Mouse (Mus musculus) CH12.LX (cell line): ENCODE results near the gene Myrfl. TPM values are rescaled to one million over a fixed set of nuclear protein-coding genes. Genes with fewer than 3 reads are reported as not detected.

Source experiments
- DNase-seq: peaks from one replicate; pipeline ENCODE4 v3.0.0-alpha.2; 2013; ENCODE audit errors: extremely low read depth
- H3K27ac ChIP-seq: 2 replicates; pipeline ENCODE4 v1.5.1; 2012; ENCODE audit warnings: low read depth, mild to moderate bottlenecking, control low read depth, moderate library complexity; ENCODE audit not compliant: insufficient read depth
- H3K27me3 ChIP-seq: replicated peaks from 2 replicates; pipeline ENCODE3; 2012; ENCODE audit warnings: inconsistent platforms
- H3K36me3 ChIP-seq, 2 experiments: replicated peaks in 1 of 2; 2 replicates each; pipeline versions ENCODE3 to v1.6.1; 2012; ENCODE audit warnings: inconsistent platforms in 1 of 2, low read length in 1 of 2, mild to moderate bottlenecking in 1 of 2, mixed read lengths in 1 of 2, moderate library complexity in 1 of 2; ENCODE audit not compliant: control insufficient read depth in 1 of 2, insufficient read depth in 1 of 2
- H3K4me1 ChIP-seq, 2 experiments: 2 replicates each; pipeline ENCODE4 v1.6.1; 2012; ENCODE audit warnings: inconsistent platforms in 1 of 2, moderate library complexity in 1 of 2; ENCODE audit not compliant: insufficient read depth in 2 of 2, control insufficient read depth in 1 of 2
- H3K4me2 ChIP-seq: 2 replicates; pipeline ENCODE4 v1.6.1; 2012; ENCODE audit warnings: low read depth, mild to moderate bottlenecking, control low read depth; ENCODE audit not compliant: poor library complexity, insufficient read depth, severe bottlenecking
- H3K4me3 ChIP-seq, 3 experiments: fragments of 150-350 bp in 1 of 3; sonication (generic) in 1 of 3; replicated peaks in 1 of 3; 2 replicates each; pipeline versions ENCODE3 to v1.5.1; 2011 to 2012; ENCODE audit warnings: low read depth in 2 of 3, low read length in 2 of 3, mild to moderate bottlenecking in 2 of 3, moderate library complexity in 2 of 3, control low read depth in 1 of 3, improper control_type of control experiment in 1 of 3, inconsistent platforms in 1 of 3, mixed read lengths in 1 of 3; ENCODE audit not compliant: poor library complexity in 1 of 3
- H3K79me2 ChIP-seq: replicated peaks from 2 replicates; pipeline ENCODE4 v1.6.1; 2012; ENCODE audit warnings: mild to moderate bottlenecking, moderate library complexity; ENCODE audit not compliant: control insufficient read depth, poor library complexity, insufficient read depth, severe bottlenecking; ENCODE audit errors: extremely low read depth
- H3K9ac ChIP-seq: 2 replicates; pipeline ENCODE4 v1.6.1; 2012; ENCODE audit warnings: low read depth, mild to moderate bottlenecking, control low read depth, moderate library complexity; ENCODE audit not compliant: insufficient read depth
- H3K9me3 ChIP-seq: replicated peaks from 2 replicates; pipeline ENCODE3; 2012; ENCODE audit warnings: low read length, inconsistent platforms, mixed read lengths
- BHLHE40 ChIP-seq: IDR thresholded peaks from 2 replicates; pipeline ENCODE4 v1.6.1; 2011; ENCODE audit warnings: mild to moderate bottlenecking, low read depth, low read length, improper control_type of control experiment
- CHD2 ChIP-seq: IDR thresholded peaks from 2 replicates; pipeline ENCODE4 v1.6.1; 2011; ENCODE audit warnings: low read length, improper control_type of control experiment
- CTCF ChIP-seq, 2 experiments: IDR thresholded peaks in 1 of 2; conservative IDR thresholded peaks in 1 of 2; 2 replicates each; pipeline ENCODE4 v1.5.1; 2011 to 2012; ENCODE audit warnings: low read depth in 2 of 2, low read length in 2 of 2, improper control_type of control experiment in 1 of 2, inconsistent platforms in 1 of 2, mild to moderate bottlenecking in 1 of 2, moderate library complexity in 1 of 2
- ETS1 ChIP-seq: conservative IDR thresholded peaks from 2 replicates; pipeline ENCODE4 v1.6.1; 2012; ENCODE audit warnings: low read depth, mild to moderate bottlenecking, inconsistent platforms, low read length, improper control_type of control experiment, moderate library complexity
- IRF4 ChIP-seq: IDR thresholded peaks from 2 replicates; pipeline ENCODE4 v1.6.1; 2014; ENCODE audit warnings: low read depth, mild to moderate bottlenecking, inconsistent platforms, low read length, improper control_type of control experiment
- KAT2A ChIP-seq: IDR thresholded peaks from 2 replicates; pipeline ENCODE4 v1.6.1; 2012; ENCODE audit warnings: low read length, improper control_type of control experiment, inconsistent platforms; ENCODE audit not compliant: insufficient replicate concordance
- MAFK ChIP-seq: IDR thresholded peaks from 2 replicates; pipeline ENCODE4 v1.6.1; 2011; ENCODE audit warnings: low read length, improper control_type of control experiment; ENCODE audit not compliant: insufficient replicate concordance
- MAX ChIP-seq: IDR thresholded peaks from 2 replicates; pipeline ENCODE4 v1.6.1; 2011; ENCODE audit warnings: low read length, improper control_type of control experiment
- MAZ ChIP-seq: IDR thresholded peaks from 2 replicates; pipeline ENCODE4 v1.6.1; 2012; ENCODE audit warnings: low read depth, mild to moderate bottlenecking, inconsistent platforms, low read length, improper control_type of control experiment, moderate library complexity
- MXI1 ChIP-seq: IDR thresholded peaks from 2 replicates; pipeline ENCODE4 v1.6.1; 2011; ENCODE audit warnings: mild to moderate bottlenecking, low read depth, low read length, improper control_type of control experiment
- MYC ChIP-seq: IDR thresholded peaks from 2 replicates; pipeline ENCODE4 v1.6.1; 2011; ENCODE audit warnings: low read depth, mild to moderate bottlenecking, improper control_type of control experiment, low read length
- NELFE ChIP-seq: IDR thresholded peaks from 2 replicates; pipeline ENCODE4 v1.6.1; 2011; ENCODE audit warnings: low read depth, low read length, improper control_type of control experiment
- RAD21 ChIP-seq: IDR thresholded peaks from 2 replicates; pipeline ENCODE4 v1.6.1; 2011; ENCODE audit warnings: low read depth, mild to moderate bottlenecking, low read length, improper control_type of control experiment, moderate library complexity
- SIN3A ChIP-seq: IDR thresholded peaks from 2 replicates; pipeline ENCODE4 v1.6.1; 2012; ENCODE audit warnings: low read length, improper control_type of control experiment, inconsistent platforms
- SMC3 ChIP-seq: IDR thresholded peaks from 2 replicates; pipeline ENCODE4 v1.6.1; 2011; ENCODE audit warnings: low read depth, low read length, improper control_type of control experiment
- UBTF ChIP-seq: IDR thresholded peaks from 2 replicates; pipeline ENCODE4 v1.6.1; 2012; ENCODE audit warnings: low read depth, mild to moderate bottlenecking, inconsistent platforms, low read length, improper control_type of control experiment, moderate library complexity
- USF2 ChIP-seq: conservative IDR thresholded peaks from 2 replicates; pipeline ENCODE4 v1.6.1; 2011; ENCODE audit warnings: low read depth, low read length, improper control_type of control experiment
- dilution Hi-C: fragments of 300-500 bp; cut with MboI; formaldehyde crosslinking; loops from 2 replicates; pipeline ENCODE4 v1.14.3; 2020; ENCODE audit warnings: low sequenced_read_pairs; ENCODE audit not compliant: extremely low pct_unique_long_range_greater_than_20kb, extremely low pct_ligation_motif_present
- in situ Hi-C: fragments of 300-500 bp; cut with MboI; formaldehyde crosslinking; loops from 3 replicates; pipeline ENCODE4 v1.14.3; 2019; ENCODE audit warnings: low sequenced_read_pairs, low pct_ligation_motif_present, low pct_unique_long_range_greater_than_20kb, mixed read lengths
- polyA plus RNA-seq: library from polyadenylated mRNA; unstranded; fragments of >175 nt; gene quantifications from 2 replicates; pipeline ENCODE4 v1.2.1, GENCODE M21; 2012; ENCODE audit warnings: low read depth; ENCODE audit not compliant: insufficient read length
- total RNA-seq, 2 experiments: library from RNA; depleted of rRNA; stranded (reverse); fragments of 300-350 nt in 1 of 2; fragments of >200 nt in 1 of 2; gene quantifications; 2 replicates each; pipeline ENCODE4 v1.2.3; 2012 to 2014

Myrfl gene
- total RNA-seq (2012; rRNA removed) (not detected in 2 replicates), total RNA-seq (2014; rRNA removed) (not detected in 2 replicates), polyA plus RNA-seq (not detected in 2 replicates)

GRCm38 (mm10) chr10:116896336-116897177 lies at the start of gene Myrfl:
Gene Myrfl (minus strand): TSS chr10:116896919.
- no peak within 1 kb of the TSS for H3K4me2 ChIP-seq
- no peaks in the 10 kb centered on the region for H3K9me3 ChIP-seq
- no peak within 1 kb of the TSS for H3K27ac ChIP-seq
- H3K4me1 ChIP-seq = no peaks in the 10 kb centered on the region; a peak in 1 of 4 replicates
- no peak within 1 kb of the TSS for H3K4me3 ChIP-seq
- H3K27me3 ChIP-seq = no peaks in the 10 kb centered on the region
- H3K36me3 ChIP-seq = no peaks in the 10 kb centered on the region
- no peak for DNase-seq
- TF ChIP-seq MXI1 = no peak
- no peak for TF ChIP-seq IRF4
- TF ChIP-seq MYC = no peak
- TF ChIP-seq, all 38 proteins: peak for 0
- in situ Hi-C loops = no loop called here
- Histone ChIP-seq H3K9ac (no peak within 1 kb of the TSS), H3K79me2 (no peaks in the 10 kb centered on the region)
- dilution Hi-C loops = no loop called here

GRCm38 (mm10) chr10:116944940-116945339 lies 48.2 kb upstream of the Myrfl start:
- DNase-seq = no peak
- in situ Hi-C loops (loop anchor here (25.0 kb wide), 1 partner anchor 267 kb away; the partner anchor contains the start of gene Yeats4), dilution Hi-C loops (no loop called here)
- Histone ChIP-seq H3K4me2 (no peak overlapping the region), H3K27ac (no peak overlapping the region), H3K4me3 (no peak overlapping the region), H3K4me1 (peaks cover 0 to 8% of the 10 kb centered on the region in 2 experiments; a peak in 2 of 4 replicates), H3K9ac (no peak overlapping the region), H3K9me3 (peaks cover 10% of the 10 kb centered on the region), H3K36me3 (peaks cover 0 to 12% of the 10 kb centered on the region in 2 experiments), H3K79me2 (no peaks in the 10 kb centered on the region; the same call in 1 of the 2 replicates), H3K27me3 (peaks cover 7% of the 10 kb centered on the region)
- TF ChIP-seq MAZ = no peak
- no peak for TF ChIP-seq MYC
- TF ChIP-seq USF2 = no peak
- TF ChIP-seq ETS1 = no peak

- no peak overlapping the region for H3K4me2 ChIP-seq
- H3K4me1 ChIP-seq = peaks cover 0 to 3% of the 10 kb centered on the region in 2 experiments; a peak in 2 of 4 replicates
- dilution Hi-C loops (no loop called here), in situ Hi-C loops (loop anchor here (25.0 kb wide), 1 partner anchor 268 kb away; the partner anchor contains the start of gene Yeats4)
- no peak overlapping the region for H3K27ac ChIP-seq
- H3K27me3 ChIP-seq = peaks cover 2% of the 10 kb centered on the region
- H3K79me2 ChIP-seq = no peaks in the 10 kb centered on the region; the same call in 1 of the 2 replicates
- TF ChIP-seq MAX = no peak
- 0 out of 2 replicates have a peak, but pooled peaks have one; percentile 21 for TF ChIP-seq MYC
- TF ChIP-seq UBTF = no peak
- peak in 1 of 2 experiments; percentile 49; a peak in 2 of 4 replicates for TF ChIP-seq CTCF (conservative IDR thresholded peaks at IDR 0.05 in 1 of 2, IDR thresholded peaks at IDR 0.05 in 1 of 2; ENCODE audit: low read depth in 2 of 2, low read length in 2 of 2)
- TF ChIP-seq IRF4 = no peak
- TF ChIP-seq SIN3A = no peak
- TF ChIP-seq CHD2 = no peak
- TF ChIP-seq RAD21 = peak; percentile 21
- peak; percentile 29 for TF ChIP-seq SMC3
- TF ChIP-seq NELFE = no peak
- TF ChIP-seq KAT2A = no peak
- no peak for TF ChIP-seq MAFK
- TF ChIP-seq BHLHE40 = no peak
- TF ChIP-seq MXI1 = no peak
- peaks cover under 1 to 14% of the 10 kb centered on the region in 2 experiments for H3K36me3 ChIP-seq
- DNase-seq = no peak
- no peak overlapping the region for H3K9ac ChIP-seq
- H3K4me3 ChIP-seq = no peak overlapping the region
- peaks cover 10% of the 10 kb centered on the region for H3K9me3 ChIP-seq
These were observed 47.4 kb upstream of the Myrfl start for GRCm38 (mm10) chr10:116944144-116944543.
